Mouse (Mus musculus) lung, embryonic 14.5 days (tissue): ENCODE measurements around the gene C1qtnf1. TPM values are rescaled to one million over a fixed set of nuclear protein-coding genes. Genes with fewer than 3 reads are reported as not detected.

ENCODE experiments used
- ATAC-seq: fragments of 200-750 bp; cut with Nextera tagmentation; 2 replicates; pipeline ENCODE4 v1.8.0; 2017; ENCODE audit warnings: mild to moderate bottlenecking, moderate TSS enrichment, moderate library complexity; ENCODE audit not compliant: insufficient read depth
- DNase-seq: peaks from one replicate; pipeline ENCODE4 v3.0.0-alpha.2; 2015
- H3K27ac ChIP-seq: fragments of 300-500 bp; sonication (generic); 2 replicates; pipeline ENCODE4 v1.5.1; 2014; ENCODE audit warnings: low read depth, mild to moderate bottlenecking, moderate library complexity
- H3K27me3 ChIP-seq: fragments of 300-500 bp; sonication (generic); 2 replicates; pipeline ENCODE4 v1.6.1; 2014; ENCODE audit warnings: low read length, control low read depth; ENCODE audit not compliant: insufficient read depth
- H3K36me3 ChIP-seq: fragments of 300-500 bp; sonication (generic); 2 replicates; pipeline ENCODE4 v1.6.1; 2014; ENCODE audit warnings: control low read depth; ENCODE audit not compliant: insufficient read depth
- H3K4me1 ChIP-seq: fragments of 300-500 bp; sonication (generic); 2 replicates; pipeline ENCODE4 v1.6.1; 2014; ENCODE audit warnings: antibody characterized with exemption, control low read depth; ENCODE audit not compliant: insufficient read depth
- H3K4me2 ChIP-seq: fragments of 300-500 bp; sonication (generic); 2 replicates; pipeline ENCODE4 v1.6.1; 2014; ENCODE audit warnings: mild to moderate bottlenecking
- H3K4me3 ChIP-seq: fragments of 300-500 bp; sonication (generic); 2 replicates; pipeline ENCODE4 v1.5.1; 2014; ENCODE audit warnings: low read depth, low read length
- H3K9ac ChIP-seq: fragments of 300-500 bp; sonication (generic); 2 replicates; pipeline ENCODE4 v1.6.1; 2014
- H3K9me3 ChIP-seq: fragments of 300-500 bp; sonication (generic); 2 replicates; pipeline ENCODE4 v1.6.1; 2016; ENCODE audit warnings: low read depth, low read length, control low read depth
- CTCF ChIP-seq: IDR thresholded peaks from 2 replicates; pipeline ENCODE4 v1.5.1; 2016; ENCODE audit warnings: antibody characterized with exemption, low read depth
- WGBS: fragments of 180-500 bp; shearing (Covaris S2); extraction: QIAGEN DNeasy Blood & Tissue Kit; methylation state at CpG from one replicate; pipeline ENCODE4 v1.1.7; 2014; 5-methylcytosine and 5-hydroxymethylcytosine counted together
- polyA plus RNA-seq: library from polyadenylated mRNA; unstranded; fragments of >200 nt; fragmentation: Nextera tagmentation; extraction: Ambion mirVana; gene quantifications from 2 replicates; pipeline ENCODE4 v1.2.1, GENCODE M21; 2014

The C1qtnf1 gene
- polyA plus RNA-seq, 1 experiment from 2014 or later, result 7.7 TPM

DNA sequence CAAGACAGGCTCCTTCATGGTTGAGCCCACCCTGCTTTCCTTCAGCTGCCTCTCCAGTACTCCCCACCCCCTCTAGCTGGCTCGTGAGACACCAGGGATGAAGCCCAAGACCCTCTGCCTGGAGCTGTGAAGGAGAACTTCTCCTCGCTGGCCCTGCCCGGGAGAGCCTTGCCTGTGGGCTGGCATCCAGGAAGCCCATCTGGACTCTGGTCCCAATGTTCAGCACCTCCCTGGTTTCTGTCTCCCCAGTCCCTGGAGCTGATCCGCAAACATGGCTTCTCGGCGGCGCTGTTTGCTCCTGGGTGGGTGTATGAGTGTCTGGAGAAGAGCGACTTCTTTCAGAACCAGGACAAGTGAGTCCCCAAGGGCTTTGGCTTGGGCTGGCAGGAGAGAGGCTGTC lies 56.2 kb downstream of the C1qtnf1 start:
- Histone ChIP-seq H3K4me2 (no peak overlapping the region), H3K4me3 (no peak overlapping the region), H3K4me1 (no peaks in the 10 kb centered on the region), H3K27me3 (no peaks in the 10 kb centered on the region), H3K36me3 (peaks cover 34% of the 10 kb centered on the region; the same call in 1 of the 2 replicates), H3K9me3 (no peaks in the 10 kb centered on the region), H3K9ac (no peak overlapping the region), H3K27ac (no peak overlapping the region)
- ATAC-seq, result no peak
- TF ChIP-seq CTCF, result no peak
- WGBS, result 83% methylated on average over 8 of the region's 8 CpGs
- no peak for DNase-seq

- no peak for TF ChIP-seq CTCF
- Histone ChIP-seq H3K27me3 (no peaks in the 10 kb centered on the region), H3K4me1 (no peaks in the 10 kb centered on the region), H3K9ac (no peak overlapping the region), H3K27ac (no peak overlapping the region), H3K4me3 (no peak overlapping the region), H3K4me2 (no peak overlapping the region), H3K36me3 (peaks cover 28% of the 10 kb centered on the region; the same call in 1 of the 2 replicates), H3K9me3 (no peaks in the 10 kb centered on the region)
- ATAC-seq, result no peak
- 60% methylated on average over 11 of the region's 11 CpGs for WGBS
- no peak for DNase-seq
Measured at GRCm38 (mm10) chr11:118485338-118485737, 57.3 kb downstream of the C1qtnf1 start.

DNA sequence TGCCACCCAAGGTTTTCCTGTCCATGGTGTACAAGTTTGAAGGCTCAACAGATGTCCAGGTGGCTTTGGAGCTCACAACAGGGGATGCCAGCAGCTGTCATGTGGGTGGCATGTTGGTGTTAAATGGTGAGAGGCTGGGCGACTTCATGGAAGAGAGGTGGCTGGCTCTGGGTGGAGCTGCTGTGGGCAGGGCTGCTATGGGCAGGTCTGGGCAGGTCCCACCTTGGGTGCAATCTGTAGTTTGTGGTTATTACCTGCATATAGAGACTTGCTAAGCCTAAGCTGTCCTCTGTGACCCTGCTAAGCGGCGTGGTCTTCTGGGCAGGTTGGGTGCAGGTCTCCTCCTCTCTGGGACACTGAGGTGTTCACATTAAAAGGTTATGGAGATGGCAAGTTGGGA lies 57.8 kb downstream of the C1qtnf1 start:
- no peak for ATAC-seq
- no peak for DNase-seq
- no peak overlapping the region for H3K4me2 ChIP-seq
- 85% methylated on average over 3 of the region's 3 CpGs for WGBS
- H3K4me1 ChIP-seq, result no peaks in the 10 kb centered on the region
- TF ChIP-seq CTCF, result no peak
- H3K9ac ChIP-seq, result no peak overlapping the region
- H3K9me3 ChIP-seq, result no peaks in the 10 kb centered on the region
- no peak overlapping the region for H3K27ac ChIP-seq
- peaks cover 28% of the 10 kb centered on the region; the same call in 1 of the 2 replicates for H3K36me3 ChIP-seq
- no peaks in the 10 kb centered on the region for H3K27me3 ChIP-seq
- H3K4me3 ChIP-seq, result no peak overlapping the region

DNA sequence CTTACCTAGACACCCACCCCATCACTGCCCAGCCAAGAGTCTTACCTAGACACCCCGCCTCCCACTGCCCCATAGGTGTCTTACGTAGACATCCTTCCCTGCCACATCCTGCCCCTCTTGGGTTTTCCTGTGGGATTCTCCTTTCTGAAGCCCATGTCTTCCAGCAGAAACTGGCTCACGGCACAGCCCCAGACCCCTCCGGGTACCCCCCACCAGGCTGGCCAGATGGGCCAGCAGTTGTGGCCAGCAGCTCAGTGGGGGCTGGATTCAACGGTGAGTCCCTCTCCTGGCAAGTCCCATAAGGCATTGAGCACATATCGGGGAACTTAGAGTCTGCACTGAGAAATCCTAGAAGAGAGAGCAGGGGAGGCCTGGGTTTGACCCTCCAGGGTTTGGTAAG lies 58.3 kb downstream of the C1qtnf1 start:
- H3K9ac ChIP-seq, result no peak overlapping the region
- WGBS, result 79% methylated on average over 6 of the region's 6 CpGs
- DNase-seq, result no peak
- H3K36me3 ChIP-seq, result peaks cover 27% of the 10 kb centered on the region; the same call in 1 of the 2 replicates
- ATAC-seq, result no peak
- H3K4me2 ChIP-seq, result no peak overlapping the region
- no peak overlapping the region for H3K27ac ChIP-seq
- no peaks in the 10 kb centered on the region for H3K9me3 ChIP-seq
- no peak for TF ChIP-seq CTCF
- H3K27me3 ChIP-seq, result no peaks in the 10 kb centered on the region
- no peak overlapping the region for H3K4me3 ChIP-seq
- H3K4me1 ChIP-seq, result no peaks in the 10 kb centered on the region

GRCm38 (mm10) chr11:118486881-118487772 lies 59.1 kb downstream of the C1qtnf1 start:
- Histone ChIP-seq H3K27me3 (no peaks in the 10 kb centered on the region), H3K36me3 (peaks cover 21% of the 10 kb centered on the region; the same call in 1 of the 2 replicates), H3K27ac (no peak overlapping the region), H3K9ac (no peak overlapping the region), H3K4me1 (no peaks in the 10 kb centered on the region), H3K9me3 (no peaks in the 10 kb centered on the region), H3K4me2 (no peak overlapping the region), H3K4me3 (no peak overlapping the region)
- WGBS, result 77% methylated on average over 28 of the region's 29 CpGs
- no peak for TF ChIP-seq CTCF
- ATAC-seq, result no peak
- no peak for DNase-seq

DNA sequence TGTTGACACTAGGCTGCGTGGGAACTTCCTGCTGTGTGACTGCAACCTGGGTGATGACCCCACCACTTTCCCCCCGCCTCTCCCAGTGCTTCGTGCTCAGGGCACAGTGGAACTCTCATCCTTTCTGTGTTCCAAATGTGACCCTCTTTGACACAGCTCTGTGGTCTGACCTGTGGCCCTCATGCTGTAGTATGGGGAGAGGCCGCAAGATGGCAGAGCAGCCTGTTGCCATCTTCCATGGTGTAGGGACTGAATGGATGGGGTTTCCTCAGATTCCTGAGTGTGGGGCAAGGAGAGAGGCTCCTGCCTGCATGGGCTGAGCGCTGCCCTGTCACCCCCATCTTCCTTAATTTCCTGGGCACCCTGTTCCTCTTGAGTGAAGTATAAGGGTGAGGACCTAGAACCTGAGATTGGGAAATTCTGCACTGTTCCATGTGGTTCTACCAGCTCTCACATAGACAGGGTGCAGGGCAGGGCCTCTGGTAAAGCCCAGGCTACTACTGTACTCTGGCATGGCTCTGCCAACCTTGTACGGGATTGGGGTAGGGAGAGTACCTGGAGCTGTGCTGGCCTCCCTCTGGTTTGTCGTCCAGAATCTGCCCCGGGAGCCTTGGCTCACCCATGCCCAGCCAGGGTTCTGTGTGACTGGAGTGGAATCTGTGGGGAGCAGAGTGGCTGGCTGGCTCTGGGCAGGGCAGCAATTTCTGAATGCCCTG lies 60.3 kb downstream of the C1qtnf1 start:
- ATAC-seq (no peak), DNase-seq (peak; percentile 24)
- no peaks in the 10 kb centered on the region for H3K9me3 ChIP-seq
- no peak overlapping the region for H3K4me2 ChIP-seq
- H3K9ac ChIP-seq, result no peak overlapping the region
- H3K27me3 ChIP-seq, result no peaks in the 10 kb centered on the region
- peaks cover 14% of the 10 kb centered on the region; the same call in 1 of the 2 replicates for H3K36me3 ChIP-seq
- WGBS, result 69% methylated on average over 8 of the region's 8 CpGs
- peak; percentile 46 for TF ChIP-seq CTCF
- no peaks in the 10 kb centered on the region for H3K4me1 ChIP-seq
- no peak overlapping the region for H3K27ac ChIP-seq
- H3K4me3 ChIP-seq, result no peak overlapping the region

- H3K27me3 ChIP-seq, result no peaks in the 10 kb centered on the region
- no peak overlapping the region for H3K4me2 ChIP-seq
- no peak for TF ChIP-seq CTCF
- H3K4me3 ChIP-seq, result no peak overlapping the region
- no peaks in the 10 kb centered on the region for H3K9me3 ChIP-seq
- 69% methylated on average over 12 of the region's 12 CpGs for WGBS
- ATAC-seq, result no peak
- no peak overlapping the region for H3K9ac ChIP-seq
- H3K27ac ChIP-seq, result no peak overlapping the region
- no peaks in the 10 kb centered on the region for H3K4me1 ChIP-seq
- peaks cover 14% of the 10 kb centered on the region; the same call in 1 of the 2 replicates for H3K36me3 ChIP-seq
- DNase-seq, result no peak
Measured at GRCm38 (mm10) chr11:118488907-118489270, 60.9 kb downstream of the C1qtnf1 start.
